Mouse (Mus musculus): ENCODE measurements around the gene Gabrg1. TPM values are rescaled to one million over a fixed set of nuclear protein-coding genes. Genes with fewer than 3 reads are reported as not detected.

Gene Gabrg1
- 10 to 100 TPM; 20.1 to 20.3 TPM for total RNA-seq (2021)
- long read RNA-seq, full-length matches to known transcripts = 16 of 20 reads
- long read RNA-seq, partial matches to known transcripts = 4 of 20 reads
- long read RNA-seq, other reads (novel, unspliced or antisense) = 0 of 20 reads

DNA sequence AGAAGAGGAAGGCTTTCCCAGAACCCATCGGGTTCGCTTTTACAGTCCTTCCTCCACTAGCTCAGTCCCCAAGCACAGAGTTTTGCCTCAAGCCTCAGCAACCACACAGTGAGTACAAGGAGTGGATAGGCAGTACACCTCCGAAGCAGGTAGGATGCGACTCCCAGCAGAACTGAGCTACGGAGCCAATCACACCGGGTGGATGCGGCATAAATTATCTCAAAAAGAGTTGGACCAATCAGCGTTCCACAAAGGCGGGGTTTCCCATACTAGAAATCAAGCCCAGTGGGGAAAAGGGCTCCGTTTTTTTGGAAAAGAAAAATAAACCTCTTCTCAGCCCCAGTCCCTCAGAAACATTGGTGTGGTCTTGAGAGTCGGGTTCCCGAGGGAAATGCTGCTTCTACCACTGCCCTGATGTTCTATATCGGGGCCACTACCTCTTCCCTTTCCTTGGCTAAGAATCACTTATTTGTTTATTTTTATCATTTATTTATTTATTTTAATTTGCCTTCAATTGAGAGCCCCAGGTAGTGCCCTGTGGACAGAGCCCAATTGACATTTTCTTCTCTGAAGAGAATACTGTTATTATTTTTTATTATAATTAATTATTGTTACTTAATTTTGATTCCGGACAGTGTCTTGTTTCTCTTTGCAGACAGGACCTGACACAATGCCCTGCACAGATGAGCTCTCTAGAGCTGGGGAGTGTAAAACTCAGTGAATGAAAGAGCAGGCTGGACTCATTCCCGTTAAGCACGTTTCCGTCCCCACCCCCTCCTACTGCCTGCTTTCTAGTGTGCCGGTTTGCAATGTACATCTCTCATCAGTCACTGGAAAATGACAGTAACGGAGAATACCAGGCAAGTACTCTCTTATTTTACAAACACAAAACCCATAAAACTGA lies at the start of gene Gabrg1:
Gene Gabrg1, minus strand, starts transcription at position 426 of the 904 bp plus-strand sequence.
- DNase-seq (ENCODE audit: low spot score in 2 of 2) = peak; percentile 63 to 70

DNA sequence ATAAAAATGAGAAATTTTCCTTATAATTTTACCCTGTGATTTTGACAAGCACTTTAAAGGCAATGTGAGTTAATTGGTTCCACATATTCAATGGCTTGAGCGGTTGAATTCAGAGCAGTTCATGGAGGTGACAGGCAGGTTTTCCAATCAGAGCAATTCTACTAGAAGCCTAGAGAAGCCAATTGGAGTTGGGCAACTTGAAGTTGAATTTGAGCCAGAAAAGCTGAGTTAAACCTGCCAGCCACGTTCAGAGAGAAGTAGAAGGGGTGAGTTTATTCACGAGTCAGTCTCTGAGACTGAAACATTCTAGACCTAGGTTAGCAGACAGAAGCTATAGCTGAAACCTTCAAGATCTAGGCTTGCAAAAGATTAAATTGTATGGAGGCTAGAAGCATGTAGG lies 41.6 kb upstream of the Gabrg1 start:
- no peak for DNase-seq (ENCODE audit: low spot score in 2 of 2)

- DNase-seq (ENCODE audit: low spot score in 2 of 2) = no peak
Measured at GRCm38 (mm10) chr5:70870081-70870480, 27.7 kb upstream of the Gabrg1 start.

- DNase-seq (ENCODE audit: low spot score in 2 of 2) = peak; percentile 60 to 66
Measured at GRCm38 (mm10) chr5:70843096-70843734, 798 bp upstream of the Gabrg1 start.

DNA sequence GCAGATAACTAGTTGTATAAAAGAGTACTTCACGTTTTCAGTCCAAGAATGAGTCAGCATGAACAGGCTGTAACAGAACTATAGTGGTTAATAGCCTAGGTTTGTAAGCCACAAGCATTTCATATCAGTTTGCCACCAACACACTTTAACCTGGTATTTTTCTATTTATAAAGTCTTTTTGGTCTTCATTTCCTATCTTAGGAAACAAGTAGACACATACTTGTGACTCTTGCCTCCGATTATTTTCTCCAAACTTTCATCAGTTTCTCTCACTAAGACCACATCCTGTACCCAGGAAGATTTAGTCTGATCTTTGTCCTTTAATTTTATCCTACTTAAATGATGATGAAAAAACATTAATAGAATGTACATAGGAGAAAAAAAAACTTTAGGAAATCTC lies 23.7 kb downstream of the Gabrg1 start:
- no peak for DNase-seq (ENCODE audit: low spot score in 2 of 2)

DNA sequence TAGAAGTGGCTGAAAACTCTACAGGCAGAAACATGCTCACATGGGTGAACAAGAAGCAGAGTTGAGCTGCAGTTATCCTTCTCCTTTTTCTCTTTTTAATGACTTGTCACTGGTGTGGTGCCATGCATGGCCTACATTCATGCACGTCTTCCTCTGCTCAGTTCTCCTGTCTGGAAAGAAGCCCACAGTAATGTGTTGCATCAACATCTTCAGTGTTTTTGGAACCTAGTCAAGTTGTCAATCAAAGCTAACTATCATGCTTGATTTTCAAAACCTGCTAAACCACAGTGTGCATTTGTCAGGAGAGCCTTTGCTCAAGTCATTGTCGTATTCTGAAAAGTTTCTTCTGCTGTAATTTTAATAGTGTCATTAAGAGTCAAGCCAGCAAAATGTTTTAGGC lies 106.3 kb downstream of the Gabrg1 start:
- no peak for DNase-seq (ENCODE audit: low spot score in 2 of 2)

DNA sequence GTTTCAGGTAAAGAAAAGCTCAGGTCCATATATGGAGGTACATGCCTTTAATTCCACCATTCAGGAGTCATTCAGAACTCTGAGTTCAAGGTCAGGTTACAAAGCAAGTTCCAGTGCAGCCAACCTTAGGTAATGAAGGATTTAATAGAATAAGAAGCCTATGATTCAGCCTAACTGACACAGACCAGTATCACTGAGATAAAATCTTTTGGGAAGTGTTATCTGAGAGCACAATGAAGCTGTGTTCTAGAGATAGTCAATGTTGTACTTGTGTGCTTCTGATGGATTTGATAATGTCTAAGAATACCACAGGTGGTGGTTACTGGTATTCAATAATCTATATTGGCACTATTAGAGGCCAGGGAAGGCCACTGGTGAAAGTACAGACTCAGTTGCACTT lies 138.1 kb downstream of the Gabrg1 start:
- DNase-seq (ENCODE audit: low spot score in 2 of 2) = no peak
